Mouse (Mus musculus) heart, embryonic 13.5 days (tissue): ENCODE measurements at regions not wholly inside any gene's neighbourhood (a gene's known extent, or its start where the extent isn't known, plus 50 kb on each side); places are given as distances from the start of the nearest gene placed in this dataset.
"Not testable (repeated sequence)": the region's sequence is repeated elsewhere in the genome, so short reads cannot be mapped to it uniquely, and the experiment has no call there.

Experiments
- ATAC-seq: fragments of 200-750 bp; cut with Nextera tagmentation; 2 replicates; pipeline ENCODE4 v1.8.0; 2017; ENCODE audit warnings: moderate TSS enrichment; ENCODE audit not compliant: insufficient number of reproducible peaks, low FRiP score, low TSS enrichment; ENCODE audit errors: extremely low read depth
- H3K27ac ChIP-seq: fragments of 300-500 bp; sonication (generic); replicated peaks from 2 replicates; pipeline ENCODE4 v1.5.1; 2015; ENCODE audit warnings: moderate library complexity, mild to moderate bottlenecking, inconsistent platforms
- H3K27me3 ChIP-seq: fragments of 300-500 bp; sonication (generic); replicated peaks from 2 replicates; pipeline ENCODE4 v1.6.1; 2015; ENCODE audit warnings: mild to moderate bottlenecking, inconsistent platforms
- H3K36me3 ChIP-seq: fragments of 300-500 bp; sonication (generic); 2 replicates; pipeline ENCODE4 v1.6.1; 2015; ENCODE audit warnings: mild to moderate bottlenecking, inconsistent platforms
- H3K4me1 ChIP-seq: fragments of 300-500 bp; sonication (generic); 2 replicates; pipeline ENCODE4 v1.6.1; 2015; ENCODE audit warnings: inconsistent platforms
- H3K4me2 ChIP-seq: fragments of 300-500 bp; sonication (generic); 2 replicates; pipeline ENCODE4 v1.6.1; 2015; ENCODE audit warnings: inconsistent platforms, mild to moderate bottlenecking, moderate library complexity
- H3K4me3 ChIP-seq: fragments of 300-500 bp; sonication (generic); 2 replicates; pipeline ENCODE4 v1.5.1; 2015; ENCODE audit warnings: moderate library complexity, mild to moderate bottlenecking, inconsistent platforms
- H3K9ac ChIP-seq: fragments of 300-500 bp; sonication (generic); 2 replicates; pipeline ENCODE4 v1.6.1; 2015; ENCODE audit warnings: inconsistent platforms, mild to moderate bottlenecking, moderate library complexity
- H3K9me3 ChIP-seq: fragments of 300-500 bp; sonication (generic); 2 replicates; pipeline ENCODE4 v1.6.1; 2016; ENCODE audit warnings: inconsistent platforms
- WGBS: fragments of 180-500 bp; shearing (Covaris S2); methylation state at CpG from one replicate; pipeline ENCODE4 v1.1.7; 2015; ENCODE audit warnings: mixed read lengths; 5-methylcytosine and 5-hydroxymethylcytosine counted together

DNA sequence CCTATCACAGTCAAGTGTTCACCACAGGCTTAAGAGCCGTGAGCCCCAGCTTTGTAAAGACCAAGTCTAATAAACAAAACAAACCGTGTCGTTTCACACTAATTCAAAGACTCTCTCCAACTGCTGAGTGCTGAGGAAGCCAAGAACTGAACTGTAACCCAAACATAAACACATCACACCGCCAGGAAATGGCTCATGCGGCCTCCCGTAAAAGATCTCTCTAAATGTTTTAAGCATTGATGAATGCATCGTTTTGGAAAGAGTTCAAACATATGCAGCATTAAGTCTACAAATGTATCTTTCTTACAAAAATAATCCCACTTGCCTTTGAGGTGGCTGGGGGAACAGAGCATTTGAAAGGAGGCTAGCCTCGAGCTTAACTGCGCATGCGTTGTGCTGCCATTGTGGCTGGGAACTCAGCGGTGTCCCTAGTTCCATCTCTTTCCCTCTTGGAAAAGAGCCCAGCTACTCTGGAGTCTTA is 280.7 kb downstream of the Gxylt1 start:
- Histone ChIP-seq H3K36me3 (no peaks in the 10 kb centered on the region), H3K9ac (no peak overlapping the region), H3K27ac (no peak overlapping the region; the same call in 1 of the 2 replicates), H3K4me1 (peaks cover 6% of the 10 kb centered on the region; the same call in 1 of the 2 replicates), H3K4me3 (no peak overlapping the region), H3K4me2 (no peak overlapping the region), H3K9me3 (no peaks in the 10 kb centered on the region), H3K27me3 (no peaks in the 10 kb centered on the region)
- ATAC-seq: no peak
- WGBS: 61% methylated on average over 11 of the region's 11 CpGs

DNA sequence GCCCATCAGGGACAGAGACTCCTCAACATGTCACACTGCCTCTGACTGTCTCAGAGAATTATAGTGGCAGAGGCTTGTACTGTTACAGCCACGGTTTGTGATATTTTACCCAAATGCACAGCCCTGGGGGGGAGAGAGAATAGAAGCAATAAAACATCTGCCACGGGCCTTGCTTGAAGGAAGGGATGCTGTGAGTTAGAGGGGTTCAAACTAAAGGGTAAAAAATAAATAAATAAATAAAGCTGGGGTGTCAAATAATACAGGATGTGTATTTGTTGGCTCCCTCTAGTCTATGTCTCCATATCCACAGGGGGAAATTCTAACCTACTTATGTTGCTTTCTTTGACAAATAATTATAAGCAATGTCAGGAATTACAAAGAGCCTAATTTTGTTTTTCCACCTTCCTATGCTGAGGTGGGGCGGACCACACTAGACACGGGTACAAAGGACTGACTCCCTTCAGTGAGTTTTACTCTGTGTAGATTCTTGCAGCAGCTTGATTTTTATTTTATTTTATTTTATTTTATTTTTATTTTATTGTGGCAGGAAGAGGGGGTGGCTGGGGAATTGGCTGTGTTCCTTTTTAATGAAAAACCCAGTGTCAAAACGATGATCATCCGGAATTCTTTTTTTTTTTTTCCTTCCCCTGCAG is 281.3 kb downstream of the Gxylt1 start:
- H3K9ac ChIP-seq: no peak overlapping the region
- ATAC-seq: no peak
- H3K4me1 ChIP-seq: peaks cover 6% of the 10 kb centered on the region; the same call in 1 of the 2 replicates
- no peaks in the 10 kb centered on the region for H3K36me3 ChIP-seq
- no peak overlapping the region for H3K4me3 ChIP-seq
- H3K27ac ChIP-seq: no peak overlapping the region
- H3K4me2 ChIP-seq: no peak overlapping the region
- 73% methylated on average over 6 of the region's 6 CpGs for WGBS
- H3K27me3 ChIP-seq: no peaks in the 10 kb centered on the region
- no peaks in the 10 kb centered on the region for H3K9me3 ChIP-seq

DNA sequence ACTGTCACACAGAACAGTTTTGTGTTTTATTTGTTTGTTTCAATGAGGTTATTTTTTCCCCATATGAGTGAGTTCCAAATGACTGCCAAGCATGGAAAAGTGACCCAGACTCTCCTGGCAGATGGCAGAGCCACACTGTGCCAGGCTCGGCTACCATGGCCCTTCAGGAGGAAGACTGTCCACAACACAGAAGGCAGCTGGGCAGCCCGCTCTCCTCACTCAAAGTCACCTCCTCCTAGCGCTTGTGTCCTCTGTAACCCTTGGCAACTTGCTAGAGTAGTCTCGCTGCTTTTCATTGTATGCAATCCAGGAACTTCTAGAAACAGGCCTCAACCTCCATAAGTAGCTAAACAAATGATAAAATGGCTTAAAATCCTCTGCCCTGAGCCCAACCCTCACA is 299.2 kb downstream of the Gxylt1 start:
- 71% methylated on average over 4 of the region's 4 CpGs for WGBS
- Histone ChIP-seq H3K36me3 (no peaks in the 10 kb centered on the region), H3K9ac (no peak overlapping the region), H3K4me3 (no peak overlapping the region), H3K27me3 (no peaks in the 10 kb centered on the region), H3K4me2 (no peak overlapping the region), H3K4me1 (no peaks in the 10 kb centered on the region), H3K27ac (no peak overlapping the region), H3K9me3 (no peaks in the 10 kb centered on the region)
- ATAC-seq: no peak

DNA sequence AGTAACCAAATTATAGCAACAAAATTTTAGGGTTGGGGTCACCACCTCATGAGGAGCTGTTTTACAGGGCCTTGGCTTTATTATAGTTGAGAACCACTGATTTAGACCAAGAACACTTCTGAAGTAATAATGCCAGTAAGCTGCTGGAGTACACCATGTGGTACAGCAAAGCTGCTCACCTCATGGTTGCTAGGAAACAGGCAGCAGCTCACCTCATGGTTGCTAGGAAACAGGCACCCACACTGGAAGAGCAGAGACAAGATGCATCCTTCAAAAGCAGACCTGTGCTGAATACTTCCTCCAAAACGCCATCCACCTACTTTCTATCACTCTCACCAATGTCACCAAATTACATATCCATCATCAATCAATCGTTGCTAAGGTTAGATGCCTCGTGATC is 300.0 kb downstream of the Gxylt1 start:
- Histone ChIP-seq H3K36me3 (no peaks in the 10 kb centered on the region), H3K27ac (no peak overlapping the region), H3K9ac (no peak overlapping the region), H3K4me1 (no peaks in the 10 kb centered on the region), H3K4me3 (no peak overlapping the region), H3K4me2 (no peak overlapping the region), H3K9me3 (no peaks in the 10 kb centered on the region), H3K27me3 (no peaks in the 10 kb centered on the region)
- no peak for ATAC-seq
- 70% methylated on average over 3 of the region's 3 CpGs for WGBS

DNA sequence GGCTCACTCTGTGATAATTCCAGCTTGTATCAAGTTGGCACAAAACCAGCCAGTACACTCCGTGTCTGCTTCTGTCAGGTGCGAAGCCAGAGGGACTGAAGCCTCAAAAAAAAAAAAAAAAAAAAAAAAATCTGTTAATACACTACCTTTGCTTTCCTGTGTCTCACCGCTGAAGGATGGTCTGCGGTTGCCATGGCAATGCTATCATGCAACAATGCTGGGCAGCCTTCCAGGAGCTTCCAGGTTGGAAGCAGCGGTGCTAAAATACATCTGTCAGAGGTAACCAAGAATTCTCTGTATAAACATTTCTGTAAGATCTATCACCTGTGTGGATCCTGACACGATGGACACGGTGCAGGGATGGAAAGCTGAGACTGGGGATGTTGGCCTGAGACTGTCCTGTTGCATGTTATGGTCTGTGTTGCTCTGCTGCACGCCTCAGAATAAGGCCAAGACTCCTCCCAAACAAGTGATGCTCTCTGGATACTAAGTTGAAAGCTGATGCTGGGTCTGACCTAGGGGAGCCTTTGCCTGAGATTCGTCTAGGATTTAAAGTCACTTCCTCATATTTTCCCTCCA is 301.2 kb downstream of the Gxylt1 start:
- no peak overlapping the region for H3K4me3 ChIP-seq
- WGBS: 54% methylated on average over 9 of the region's 9 CpGs
- ATAC-seq: no peak
- no peaks in the 10 kb centered on the region for H3K27me3 ChIP-seq
- no peaks in the 10 kb centered on the region for H3K4me1 ChIP-seq
- H3K4me2 ChIP-seq: no peak overlapping the region
- no peaks in the 10 kb centered on the region for H3K36me3 ChIP-seq
- H3K9ac ChIP-seq: no peak overlapping the region
- no peak overlapping the region for H3K27ac ChIP-seq
- no peaks in the 10 kb centered on the region for H3K9me3 ChIP-seq

DNA sequence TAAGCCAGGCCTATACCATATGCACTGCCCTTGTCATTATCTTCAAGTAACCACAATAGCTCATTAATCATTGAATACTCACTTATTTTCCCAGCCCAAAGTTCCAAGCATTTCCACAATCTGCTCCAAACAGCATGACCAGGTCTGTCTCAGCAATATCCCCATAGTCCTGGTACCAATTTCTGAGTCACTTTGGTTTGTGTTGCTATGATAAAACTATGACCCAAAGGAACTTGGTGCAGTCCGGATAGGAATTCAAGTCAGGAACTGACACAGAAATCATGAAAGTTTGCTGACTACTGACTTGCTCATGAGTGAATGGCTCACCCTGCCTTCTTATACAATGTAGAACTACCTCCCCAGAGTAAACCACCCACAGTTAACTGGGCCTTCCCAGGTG is 309.4 kb downstream of the Gxylt1 start:
- no peak overlapping the region for H3K27ac ChIP-seq
- H3K4me2 ChIP-seq: no peak overlapping the region
- no peaks in the 10 kb centered on the region for H3K9me3 ChIP-seq
- no peaks in the 10 kb centered on the region for H3K4me1 ChIP-seq
- H3K4me3 ChIP-seq: no peak overlapping the region
- no peaks in the 10 kb centered on the region for H3K27me3 ChIP-seq
- no peak for ATAC-seq
- H3K36me3 ChIP-seq: no peaks in the 10 kb centered on the region
- 76% methylated on average over 1 of the region's 1 CpGs for WGBS
- no peak overlapping the region for H3K9ac ChIP-seq

DNA sequence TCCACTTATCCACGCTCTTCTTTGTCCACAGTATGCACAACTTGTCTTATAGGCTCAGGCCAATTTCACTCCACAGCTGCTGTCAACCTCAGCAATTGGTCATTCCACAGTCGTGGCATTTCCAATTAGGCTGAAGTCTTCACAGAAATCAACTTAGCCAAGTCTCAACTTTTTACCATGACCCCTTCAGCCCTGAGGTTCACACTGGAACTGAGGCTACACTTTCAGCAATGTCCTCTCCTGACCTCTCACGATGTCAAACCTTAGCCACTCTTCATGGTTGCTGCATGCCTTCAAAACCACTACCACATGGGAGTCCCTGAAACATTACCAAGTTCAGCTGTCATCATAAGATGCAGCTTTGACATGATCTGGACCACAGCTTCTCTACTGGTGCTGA is 310.1 kb downstream of the Gxylt1 start:
- 73% methylated on average over 3 of the region's 3 CpGs for WGBS

DNA sequence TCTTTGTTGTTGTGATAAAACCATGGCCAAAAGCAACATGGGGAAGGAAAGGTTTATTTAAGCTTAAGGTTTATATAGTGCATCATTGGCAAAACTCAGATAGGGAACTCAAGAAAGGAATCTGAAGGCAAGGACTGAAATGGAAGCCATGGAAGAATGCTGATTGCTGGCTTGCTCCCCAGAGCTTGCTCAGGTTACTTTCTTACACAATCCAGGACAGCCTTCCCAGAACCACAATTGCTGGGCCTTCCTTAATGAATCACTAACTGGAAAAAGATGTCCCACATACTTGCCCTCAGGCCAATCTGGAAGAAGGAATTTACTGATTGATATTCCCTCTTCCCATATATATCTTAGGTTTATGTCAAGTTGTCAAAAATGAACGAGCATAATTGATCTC is 310.8 kb downstream of the Gxylt1 start:
- 65% methylated on average over 1 of the region's 1 CpGs for WGBS
- H3K27me3 ChIP-seq: no peaks in the 10 kb centered on the region
- no peak overlapping the region for H3K4me3 ChIP-seq
- H3K36me3 ChIP-seq: no peaks in the 10 kb centered on the region
- no peak overlapping the region for H3K4me2 ChIP-seq
- no peaks in the 10 kb centered on the region for H3K4me1 ChIP-seq
- no peak overlapping the region for H3K27ac ChIP-seq
- H3K9me3 ChIP-seq: no peaks in the 10 kb centered on the region
- no peak for ATAC-seq
- no peak overlapping the region for H3K9ac ChIP-seq

More for the DNA sequence above, 310.1 kb downstream of the Gxylt1 start:
- H3K9me3 ChIP-seq: no peaks in the 10 kb centered on the region
- no peak overlapping the region for H3K4me3 ChIP-seq
- no peak overlapping the region for H3K9ac ChIP-seq
- H3K4me1 ChIP-seq: no peaks in the 10 kb centered on the region
- H3K27ac ChIP-seq: no peak overlapping the region
- H3K4me2 ChIP-seq: no peak overlapping the region
- ATAC-seq: no peak
- H3K27me3 ChIP-seq: no peaks in the 10 kb centered on the region
- no peaks in the 10 kb centered on the region for H3K36me3 ChIP-seq

DNA sequence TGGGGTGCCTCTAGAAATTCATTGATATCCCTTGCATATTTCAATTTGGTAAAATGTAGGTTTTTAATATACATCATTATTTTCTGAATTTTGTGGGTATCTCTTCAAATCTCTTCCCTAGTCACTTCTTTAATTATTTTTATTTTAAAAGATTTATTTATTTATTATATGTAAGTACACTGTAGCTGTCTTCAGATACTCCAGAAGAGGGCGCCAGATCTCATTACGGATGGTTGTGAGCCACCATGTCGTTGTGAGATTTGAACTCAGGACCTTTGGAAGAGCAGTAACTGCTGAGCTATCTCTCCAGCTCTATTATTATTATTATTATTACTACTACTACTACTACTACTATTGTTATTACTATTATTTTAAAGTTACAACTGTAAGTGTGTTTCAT is 324.1 kb downstream of the Gxylt1 start:
- H3K4me2 ChIP-seq, H3K27ac ChIP-seq, ATAC-seq, H3K9me3 ChIP-seq, H3K36me3 ChIP-seq, H3K4me3 ChIP-seq, H3K27me3 ChIP-seq, H3K9ac ChIP-seq, H3K4me1 ChIP-seq: not testable (repeated sequence)
- WGBS: 73% methylated on average over 3 of the region's 3 CpGs

DNA sequence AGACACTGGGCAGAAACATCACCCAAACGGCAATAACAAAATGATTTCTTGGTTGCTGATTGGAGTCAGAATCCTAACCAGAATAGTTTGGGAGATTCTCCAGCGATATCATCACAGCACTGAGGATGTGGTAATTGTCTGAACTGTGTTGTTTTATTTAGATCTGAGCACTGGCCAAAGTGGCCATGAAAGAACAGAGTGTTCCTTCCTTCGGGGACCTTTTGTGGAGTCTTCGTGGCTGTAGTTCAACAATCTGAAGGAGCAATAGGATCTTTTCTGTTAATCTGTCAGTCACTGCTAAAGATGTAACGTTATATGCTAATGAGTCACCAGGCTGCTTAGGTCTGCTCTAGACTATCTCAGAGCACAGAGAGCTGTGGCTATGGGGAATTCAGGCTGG is 328.8 kb downstream of the Gxylt1 start:
- 62% methylated on average over 5 of the region's 5 CpGs for WGBS
- Histone ChIP-seq H3K36me3 (no peaks in the 10 kb centered on the region), H3K9me3 (no peaks in the 10 kb centered on the region), H3K9ac (no peak overlapping the region), H3K27ac (no peak overlapping the region), H3K27me3 (no peaks in the 10 kb centered on the region), H3K4me2 (no peak overlapping the region), H3K4me3 (no peak overlapping the region), H3K4me1 (no peaks in the 10 kb centered on the region)
- no peak for ATAC-seq

DNA sequence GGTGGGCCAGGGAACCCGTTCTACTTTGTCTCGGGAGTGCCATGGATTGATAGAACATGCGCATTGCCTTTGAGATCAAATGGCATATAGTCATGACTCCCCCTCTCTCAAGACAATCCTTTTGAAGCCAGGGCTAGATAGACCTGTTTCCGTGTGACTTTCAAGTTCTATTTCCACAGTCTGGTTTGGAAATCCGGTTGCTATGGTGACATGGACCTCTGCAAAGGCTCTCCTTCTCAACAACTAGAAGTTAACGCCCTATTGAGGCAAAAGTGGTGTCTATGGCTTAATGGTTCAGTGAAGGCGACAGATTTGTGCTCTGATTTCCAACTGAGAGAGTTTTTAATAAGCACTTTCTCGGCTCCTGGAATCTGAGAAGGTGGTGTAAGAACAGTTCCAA is 371.2 kb downstream of the Gxylt1 start:
- ATAC-seq: no peak
- H3K4me3 ChIP-seq: no peak overlapping the region
- H3K4me2 ChIP-seq: no peak overlapping the region
- no peaks in the 10 kb centered on the region for H3K4me1 ChIP-seq
- H3K9ac ChIP-seq: no peak overlapping the region
- H3K36me3 ChIP-seq: no peaks in the 10 kb centered on the region
- no peak overlapping the region for H3K27ac ChIP-seq
- no peaks in the 10 kb centered on the region for H3K27me3 ChIP-seq
- WGBS: 72% methylated on average over 8 of the region's 8 CpGs
- no peaks in the 10 kb centered on the region for H3K9me3 ChIP-seq

DNA sequence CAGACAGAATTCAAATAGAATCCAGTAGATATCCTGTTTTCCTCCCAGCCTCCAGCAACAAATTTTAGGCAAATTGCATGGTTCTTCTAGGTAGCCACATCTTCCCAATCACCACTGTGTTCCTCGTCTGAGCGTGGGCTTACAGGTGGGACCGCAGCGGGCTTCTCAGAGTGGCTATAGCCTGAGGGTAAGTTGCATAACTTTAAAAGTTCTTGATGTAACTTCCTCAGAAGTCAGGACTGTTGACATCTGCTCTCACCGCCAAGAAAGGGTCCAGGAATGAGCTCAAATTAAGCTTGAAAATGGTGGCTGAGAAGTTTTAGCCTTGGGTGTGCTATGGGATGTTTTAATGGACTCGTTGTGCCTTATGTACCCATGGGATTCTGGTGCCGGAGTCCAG is 377.7 kb downstream of the Gxylt1 start:
- no peak for ATAC-seq
- H3K27me3 ChIP-seq: no peaks in the 10 kb centered on the region
- WGBS: 75% methylated on average over 7 of the region's 7 CpGs
- no peaks in the 10 kb centered on the region for H3K36me3 ChIP-seq
- no peaks in the 10 kb centered on the region for H3K4me1 ChIP-seq
- H3K9me3 ChIP-seq: no peaks in the 10 kb centered on the region
- no peak overlapping the region for H3K4me3 ChIP-seq
- H3K4me2 ChIP-seq: no peak overlapping the region
- no peak overlapping the region for H3K9ac ChIP-seq
- H3K27ac ChIP-seq: no peak overlapping the region
